In the genomic region with DNA sequence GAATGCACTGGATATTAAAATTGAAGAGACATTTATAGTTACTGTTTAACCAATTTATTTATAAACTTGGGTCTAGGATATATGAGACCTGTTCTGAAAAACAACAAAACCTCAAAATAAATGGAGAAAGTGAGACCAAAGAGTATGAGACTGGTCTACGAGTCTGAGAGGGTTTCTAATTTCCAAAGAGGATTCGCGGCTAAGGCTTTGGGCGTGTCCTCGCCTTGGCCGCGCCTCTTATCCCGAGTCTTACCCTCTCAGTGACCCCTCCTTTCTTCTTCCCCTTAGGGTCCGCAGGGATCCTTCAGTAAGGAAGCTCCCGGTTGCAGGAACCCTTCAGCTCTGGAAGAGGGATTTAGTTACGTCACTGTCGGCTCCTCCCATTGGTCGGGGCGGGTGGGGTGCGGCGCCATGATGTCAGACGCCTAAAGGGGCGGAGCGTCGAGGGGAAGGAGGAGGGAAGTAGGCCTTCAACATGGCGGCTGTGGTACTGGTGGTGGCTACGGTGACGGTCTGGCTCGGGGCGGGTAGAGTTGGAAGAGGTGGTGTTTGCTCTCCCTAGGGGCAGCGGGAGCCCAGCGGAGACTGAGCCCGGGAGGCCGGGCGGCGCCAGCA, we compare ENCODE assay signal across 8 mouse cellular contexts. TPM values are rescaled to one million over a fixed set of nuclear protein-coding genes. Genes with fewer than 3 reads are reported as not detected.
DNase-seq lines count a peak whose midpoint lies in the region; ATAC-seq lines count a peak whose summit lies in the region.

TSS of gene Ubap1 (plus strand) at position 413 of the 615 bp plus-strand sequence.

- H3K4me1 ChIP-seq in hindbrain, embryonic 11.5 days (replicated peaks; ENCODE audit: control insufficient read depth, insufficient read depth, low read length): no peaks in the 10 kb centered on the region

- H3K4me2 ChIP-seq in hindbrain, embryonic 11.5 days (replicated peaks; ENCODE audit: low read depth, low read length): peak within 1 kb of the TSS; percentile 58

- peak within 1 kb of the TSS; percentile 90 for H3K4me3 ChIP-seq in hindbrain, embryonic 11.5 days (ENCODE audit: low read depth, low read length)

- WGBS in hindbrain, embryonic 11.5 days: 0% methylated on average over 31 of the region's 31 CpGs

- H3K9me3 ChIP-seq in hindbrain, embryonic 11.5 days (ENCODE audit: control insufficient read depth, low read length): no peaks in the 10 kb centered on the region

- H3K9ac ChIP-seq in hindbrain, embryonic 11.5 days (ENCODE audit: low read depth, low read length): peak within 1 kb of the TSS; percentile 91

- ATAC-seq in hindbrain, embryonic 11.5 days (ENCODE audit: low FRiP score): peak; percentile 99

- DNase-seq in Muller cell, postnatal 12 days (ENCODE audit: inconsistent ontology term): peak; percentile 99
- peak; percentile 95 for DNase-seq in cerebellum, adult 9-11 months
- DNase-seq in frontal cortex, adult 2 months (ENCODE audit: extremely low spot score in 1 of 2, low spot score in 1 of 2): peak; percentile 87 to 95
- peak; percentile 98 for DNase-seq in hindbrain, embryonic 11.5 days (ENCODE audit: low spot score)
- peak; percentile 91 to 92 for DNase-seq in layer of hippocampus, postnatal 10 days (ENCODE audit: low spot score in 2 of 2)
- DNase-seq in lung, postnatal 10 days: peak; percentile 98
- peak; percentile 92 for DNase-seq in ovary, postnatal 36 days (ENCODE audit: low spot score)
- peak; percentile 90 for DNase-seq in thymus, postnatal 25 days

- H3K27ac ChIP-seq in hindbrain, embryonic 11.5 days (ENCODE audit: low read depth, low read length): peak within 1 kb of the TSS; percentile 88

- no peaks in the 10 kb centered on the region for H3K36me3 ChIP-seq in hindbrain, embryonic 11.5 days (ENCODE audit: control insufficient read depth, insufficient read depth, low read length)

- no peaks in the 10 kb centered on the region for H3K27me3 ChIP-seq in hindbrain, embryonic 11.5 days (ENCODE audit: control insufficient read depth, insufficient read depth, low read length)

RNA-seq across cellular contexts. Expression of gene Ubap1, which starts in this region (rescaled TPM):
- polyA plus RNA-seq in frontal cortex, adult 2 months (2012; rRNA removed): 46.7 and 54.4 TPM in 2 replicates
- 75.5 and 81.5 TPM in 2 replicates for polyA plus RNA-seq in hindbrain, embryonic 11.5 days (2014; fragmentation: Nextera tagmentation; extraction: Ambion mirVana)
- 10 to 100 TPM; 43.1 to 54.6 TPM for total RNA-seq in layer of hippocampus, postnatal 10 days (2021)

Comparison
In these comparisons a context has a peak if more than half of its experiments do, and no peak if none do; other contexts are left out.
1. Peak in every context shown above with its lines: DNase-seq, ATAC-seq, H3K4me3 ChIP-seq and H3K27ac ChIP-seq.